Mouse (Mus musculus) ES-E14 (cell line): ENCODE results near the gene Avil. TPM values are rescaled to one million over a fixed set of nuclear protein-coding genes. Genes with fewer than 3 reads are reported as not detected.

Experiments used
- DNase-seq: peaks from one replicate; pipeline ENCODE4 v3.0.0-alpha.2; 2013; ENCODE audit warnings: low read depth, low spot score
- H3K27ac ChIP-seq: 2 replicates; pipeline ENCODE4 v1.5.1; 2012; ENCODE audit warnings: low read depth, mild to moderate bottlenecking, low read length, moderate library complexity, mixed read lengths; ENCODE audit not compliant: poor library complexity, insufficient read depth, severe bottlenecking
- H3K36me3 ChIP-seq: 2 replicates; pipeline ENCODE4 v1.6.1; 2012; ENCODE audit warnings: mild to moderate bottlenecking, low read length, moderate library complexity, mixed read lengths; ENCODE audit not compliant: control insufficient read depth, poor library complexity, insufficient read depth, severe bottlenecking
- H3K4me1 ChIP-seq, 2 experiments: fragments of 150-350 bp in 1 of 2; sonication (generic) in 1 of 2; 2 replicates each; pipeline ENCODE4 v1.6.1; 2012; ENCODE audit warnings: low read length in 2 of 2, mild to moderate bottlenecking in 1 of 2, mixed read lengths in 1 of 2; ENCODE audit not compliant: control insufficient read depth in 2 of 2, insufficient read depth in 2 of 2, poor library complexity in 1 of 2
- H3K4me3 ChIP-seq, 2 experiments: fragments of 150-350 bp in 1 of 2; sonication (generic) in 1 of 2; 2 replicates each; pipeline ENCODE4 v1.5.1; 2012; ENCODE audit warnings: low read length in 2 of 2, low read depth in 1 of 2, mild to moderate bottlenecking in 1 of 2, mixed read lengths in 1 of 2; ENCODE audit not compliant: insufficient read depth in 1 of 2, poor library complexity in 1 of 2, severe bottlenecking in 1 of 2
- H3K9ac ChIP-seq: 2 replicates; pipeline ENCODE4 v1.6.1; 2012; ENCODE audit warnings: low read depth, mild to moderate bottlenecking, low read length, mixed read lengths; ENCODE audit not compliant: poor library complexity, insufficient read depth, severe bottlenecking
- H3K9me3 ChIP-seq: fragments of 150-350 bp; sonication (generic); 2 replicates; pipeline ENCODE4 v1.6.1; 2012; ENCODE audit warnings: low read depth, mild to moderate bottlenecking, low read length; ENCODE audit not compliant: control insufficient read depth, insufficient read depth
- CHD2 ChIP-seq: IDR thresholded peaks from 2 replicates; pipeline ENCODE4 v1.6.1; 2014; ENCODE audit warnings: mild to moderate bottlenecking, low read depth, low read length, inconsistent platforms
- HCFC1 ChIP-seq: IDR thresholded peaks from 2 replicates; pipeline ENCODE4 v1.6.1; 2012; ENCODE audit warnings: low read length, inconsistent platforms, borderline replicate concordance; ENCODE audit not compliant: insufficient read depth
- MAFK ChIP-seq: IDR thresholded peaks from 2 replicates; pipeline ENCODE4 v1.6.1; 2014; ENCODE audit warnings: mild to moderate bottlenecking, low read depth, low read length, inconsistent platforms; ENCODE audit not compliant: insufficient read depth
- ZC3H11A ChIP-seq: IDR thresholded peaks from 2 replicates; pipeline ENCODE4 v1.6.1; 2012; ENCODE audit warnings: low read depth, mild to moderate bottlenecking, inconsistent platforms, low read length, borderline replicate concordance
- ZNF384 ChIP-seq: IDR thresholded peaks from 2 replicates; pipeline ENCODE4 v1.6.1; 2012; ENCODE audit warnings: low read depth, low read length, inconsistent platforms
- in situ Hi-C, 2 experiments: fragments of 600-800 bp; cut with MboI; formaldehyde crosslinking; loops; one replicate each; pipeline ENCODE4 v1.15.1; 2025; ENCODE audit warnings: low sequenced_read_pairs in 2 of 2, inconsistent platforms in 1 of 2; ENCODE audit not compliant: unreplicated experiment in 2 of 2
- total RNA-seq: library from RNA; depleted of rRNA; stranded (reverse); fragments of 300-350 nt; gene quantifications from 2 replicates; pipeline ENCODE4 v1.2.3, GENCODE M21; 2012

Avil gene
- total RNA-seq, 1 experiment, result 0.18 TPM

- 0 out of 2 replicates have a peak overlapping the region, but pooled peaks have one; percentile 9 for H3K27ac ChIP-seq
- TF ChIP-seq MAFK (no peak), ZC3H11A (peak; percentile 93)
- H3K36me3 ChIP-seq, result peaks cover 36% of the 10 kb centered on the region
- in situ Hi-C loops, result loop anchor here (5.0 to 10.0 kb wide), 2 partner anchors 73 to 76 kb away; no protein-coding TSS in a partner anchor
- peak; percentile 87 for DNase-seq
- peaks cover 6 to 33% of the 10 kb centered on the region in 2 experiments for H3K4me1 ChIP-seq
- H3K4me3 ChIP-seq, result no peak overlapping the region
- peak overlapping the region; percentile 7; the same call in 1 of the 2 replicates for H3K9ac ChIP-seq
- H3K9me3 ChIP-seq, result no peaks in the 10 kb centered on the region
Measured at GRCm38 (mm10) chr10:126990313-126991056, 10.0 kb upstream of the Avil start.

- peaks cover 6 to 25% of the 10 kb centered on the region in 2 experiments for H3K4me1 ChIP-seq
- H3K27ac ChIP-seq, result no peak overlapping the region
- H3K4me3 ChIP-seq, result no peak overlapping the region
- in situ Hi-C loops, result loop anchor here (5.0 to 10.0 kb wide), 2 partner anchors 74 to 77 kb away; no protein-coding TSS in a partner anchor
- TF ChIP-seq CHD2, result no peak
- TF ChIP-seq MAFK, result no peak
- TF ChIP-seq ZNF384, result no peak
- no peak for TF ChIP-seq ZC3H11A
- TF ChIP-seq HCFC1, result no peak
- no peak for DNase-seq
- H3K9ac ChIP-seq, result no peak overlapping the region
- no peaks in the 10 kb centered on the region for H3K9me3 ChIP-seq
- peaks cover 38% of the 10 kb centered on the region for H3K36me3 ChIP-seq
Measured at GRCm38 (mm10) chr10:126991676-126992075, 8.8 kb upstream of the Avil start.

GRCm38 (mm10) chr10:126993621-126994020, 6.9 kb upstream of the Avil start:
- Histone ChIP-seq H3K9ac (no peak overlapping the region), H3K27ac (no peak overlapping the region), H3K4me3 (no peak overlapping the region), H3K9me3 (no peaks in the 10 kb centered on the region), H3K36me3 (peaks cover 53% of the 10 kb centered on the region), H3K4me1 (peaks cover 0 to 11% of the 10 kb centered on the region in 2 experiments; a peak in 2 of 4 replicates)
- TF ChIP-seq CHD2, result no peak
- DNase-seq, result no peak
- in situ Hi-C loops, result loop anchor here (5.0 to 10.0 kb wide), 2 partner anchors 76 to 79 kb away; no protein-coding TSS in a partner anchor

GRCm38 (mm10) chr10:126997340-126998113, 3.0 kb upstream of the Avil start:
- H3K9ac ChIP-seq, result no peak overlapping the region
- no peaks in the 10 kb centered on the region for H3K9me3 ChIP-seq
- H3K27ac ChIP-seq, result no peak overlapping the region
- DNase-seq, result no peak
- H3K4me1 ChIP-seq, result peaks cover 0 to 2% of the 10 kb centered on the region in 2 experiments; a peak in 1 of 4 replicates
- TF ChIP-seq ZNF384, result no peak
- TF ChIP-seq HCFC1, result no peak
- no peak for TF ChIP-seq CHD2
- no peak for TF ChIP-seq ZC3H11A
- TF ChIP-seq MAFK, result no peak
- H3K4me3 ChIP-seq, result no peak overlapping the region
- in situ Hi-C loops, result loop anchor here in 1 of 2 experiments (10.0 kb wide), 1 partner anchor 83 kb away; no protein-coding TSS in a partner anchor
- peaks cover 40% of the 10 kb centered on the region for H3K36me3 ChIP-seq
